Mouse (Mus musculus) left cerebral cortex, postnatal 10 days (tissue): Measurements from ENCODE around the gene Myh6. TPM values are rescaled to one million over a fixed set of nuclear protein-coding genes. Genes with fewer than 3 reads are reported as not detected.
A peak's percentile ranks its signal among the peaks of the same experiment; 100 is the strongest.
"Not testable (repeated sequence)": the region's sequence is repeated elsewhere in the genome, so short reads cannot be mapped to it uniquely, and the experiment has no call there.

Source experiments
- DNase-seq, 2 experiments: peaks; one replicate each; pipeline ENCODE4 v3.0.0; 2021 to 2022; ENCODE audit warnings: low spot score in 2 of 2, mixed read lengths in 1 of 2; ENCODE audit errors: extremely low spot score in 1 of 2
- intact Hi-C: fragments of 180-260 bp; cut with DNase I; formaldehyde crosslinking; loops from one replicate; pipeline ENCODE4 v1.15.1; 2025
- total RNA-seq, 2 experiments: library from RNA; stranded (reverse); gene quantifications; 2 replicates each; pipeline ENCODE4 v1.2.3; 2021

Gene Myh6
- total RNA-seq, 2 experiments from 2014 or later: 2.2 to 3.8 TPM

- intact Hi-C loops: loop anchor here (5.0 kb wide), 1 partner anchor 85 kb away; the partner anchor contains the start of gene Slc22a17
- DNase-seq: no peak
These were observed 30.6 kb upstream of the Myh6 start for GRCm38 (mm10) chr14:54997297-54997696.

GRCm38 (mm10) chr14:54996793-54997192, 30.1 kb upstream of the Myh6 start:
- DNase-seq: no peak
- intact Hi-C loops: loop anchor here (5.0 kb wide), 1 partner anchor 84 kb away; the partner anchor contains the start of gene Slc22a17

- peak; percentile 42 to 60 for DNase-seq
- intact Hi-C loops: loop anchor here (5.0 kb wide), 1 partner anchor 83 kb away; the partner anchor contains the start of gene Slc22a17
These were observed 28.9 kb upstream of the Myh6 start for GRCm38 (mm10) chr14:54995457-54996138.

GRCm38 (mm10) chr14:54994869-54995186, 28.1 kb upstream of the Myh6 start:
- intact Hi-C loops: loop anchor here (5.0 kb wide), 1 partner anchor 83 kb away; the partner anchor contains the start of gene Slc22a17

GRCm38 (mm10) chr14:54994136-54994868, 27.6 kb upstream of the Myh6 start, which contains the start of gene Myh7:
Gene Myh7 (minus strand): TSS chr14:54994626.
- intact Hi-C loops: no loop called here
- DNase-seq: no peak

More at GRCm38 (mm10) chr14:54994869-54995186, 28.1 kb upstream of the Myh6 start:
- DNase-seq: no peak

- no peak for DNase-seq
- intact Hi-C loops: no loop called here
These were observed 26.9 kb upstream of the Myh6 start for GRCm38 (mm10) chr14:54993636-54994035.

GRCm38 (mm10) chr14:54992196-54992595, 25.5 kb upstream of the Myh6 start:
- DNase-seq: no peak
- intact Hi-C loops: no loop called here

GRCm38 (mm10) chr14:54989886-54990441, 23.2 kb upstream of the Myh6 start:
- intact Hi-C loops: no loop called here
- no peak for DNase-seq

- no peak for DNase-seq
- intact Hi-C loops: no loop called here
These were observed 22.2 kb upstream of the Myh6 start for GRCm38 (mm10) chr14:54988882-54989281.

GRCm38 (mm10) chr14:54988350-54988874, 21.7 kb upstream of the Myh6 start:
- DNase-seq, intact Hi-C loops: not testable (repeated sequence)

GRCm38 (mm10) chr14:54981934-54982333, 15.2 kb upstream of the Myh6 start:
- intact Hi-C loops: no loop called here
- no peak for DNase-seq

- intact Hi-C loops: no loop called here
- no peak for DNase-seq
These were observed 11.9 kb upstream of the Myh6 start for GRCm38 (mm10) chr14:54978664-54979063.

GRCm38 (mm10) chr14:54976633-54977032, 9.9 kb upstream of the Myh6 start, which contains the start of gene Gm17428:
Gene Gm17428 (plus strand): TSS chr14:54976933.
- DNase-seq: no peak
- intact Hi-C loops: no loop called here

GRCm38 (mm10) chr14:54974068-54974791, 7.5 kb upstream of the Myh6 start:
- DNase-seq: peak in 1 of 2 experiments; percentile 51
- intact Hi-C loops: loop anchor here (1.0 kb wide), 1 partner anchor 26 kb away; no protein-coding TSS in a partner anchor

- DNase-seq, intact Hi-C loops: not testable (repeated sequence)
These were observed 6.1 kb upstream of the Myh6 start for GRCm38 (mm10) chr14:54972786-54973185.

GRCm38 (mm10) chr14:54968344-54968743, 1.6 kb upstream of the Myh6 start:
- intact Hi-C loops: no loop called here
- DNase-seq: no peak

- intact Hi-C loops: no loop called here
- no peak for DNase-seq
These were observed 1.1 kb upstream of the Myh6 start for GRCm38 (mm10) chr14:54967874-54968273.

- intact Hi-C loops: no loop called here
- no peak for DNase-seq
These were observed 1.1 kb downstream of the Myh6 start for GRCm38 (mm10) chr14:54965631-54966030.

GRCm38 (mm10) chr14:54965044-54965443, 1.7 kb downstream of the Myh6 start:
- DNase-seq: no peak
- intact Hi-C loops: no loop called here
